Mouse (Mus musculus) limb, embryonic 10.5 days (tissue): ENCODE measurements around the gene Sucla2. TPM values are rescaled to one million over a fixed set of nuclear protein-coding genes. Genes with fewer than 3 reads are reported as not detected.
"Not testable (repeated sequence)": the region's sequence is repeated elsewhere in the genome, so short reads cannot be mapped to it uniquely, and the experiment has no call there.

Experiments
- DNase-seq: peaks from one replicate; pipeline ENCODE4 v3.0.0-alpha.2; 2017; ENCODE audit warnings: low spot score
- H3K27ac ChIP-seq: fragments of 300-500 bp; sonication (generic); 2 replicates; pipeline ENCODE4 v1.5.1; 2016; ENCODE audit warnings: mild to moderate bottlenecking
- H3K27me3 ChIP-seq: fragments of 300-500 bp; sonication (generic); 2 replicates; pipeline ENCODE4 v1.6.1; 2016; ENCODE audit warnings: low read depth, mild to moderate bottlenecking; ENCODE audit not compliant: poor library complexity, severe bottlenecking
- H3K36me3 ChIP-seq: fragments of 300-500 bp; sonication (generic); 2 replicates; pipeline ENCODE4 v1.6.1; 2016; ENCODE audit warnings: mild to moderate bottlenecking, moderate library complexity
- H3K4me1 ChIP-seq: fragments of 300-500 bp; sonication (generic); 2 replicates; pipeline ENCODE4 v1.6.1; 2016
- H3K4me3 ChIP-seq: fragments of 300-500 bp; sonication (generic); 2 replicates; pipeline ENCODE4 v1.5.1; 2016; ENCODE audit warnings: mild to moderate bottlenecking, moderate library complexity
- H3K9me3 ChIP-seq: fragments of 300-500 bp; sonication (generic); replicated peaks from 2 replicates; pipeline ENCODE4 v1.6.1; 2016; ENCODE audit warnings: mild to moderate bottlenecking
- WGBS: fragments of 180-500 bp; shearing (Covaris S2); methylation state at CpG from one replicate; pipeline ENCODE4 v1.1.7; 2016; 5-methylcytosine and 5-hydroxymethylcytosine counted together
- polyA plus RNA-seq: library from polyadenylated mRNA; unstranded; fragments of >200 nt; fragmentation: Nextera tagmentation; extraction: Ambion mirVana; gene quantifications from 2 replicates; pipeline ENCODE4 v1.2.1, GENCODE M21; 2016

The Sucla2 gene
- polyA plus RNA-seq, 1 experiment from 2014 or later: 102 TPM

DNA sequence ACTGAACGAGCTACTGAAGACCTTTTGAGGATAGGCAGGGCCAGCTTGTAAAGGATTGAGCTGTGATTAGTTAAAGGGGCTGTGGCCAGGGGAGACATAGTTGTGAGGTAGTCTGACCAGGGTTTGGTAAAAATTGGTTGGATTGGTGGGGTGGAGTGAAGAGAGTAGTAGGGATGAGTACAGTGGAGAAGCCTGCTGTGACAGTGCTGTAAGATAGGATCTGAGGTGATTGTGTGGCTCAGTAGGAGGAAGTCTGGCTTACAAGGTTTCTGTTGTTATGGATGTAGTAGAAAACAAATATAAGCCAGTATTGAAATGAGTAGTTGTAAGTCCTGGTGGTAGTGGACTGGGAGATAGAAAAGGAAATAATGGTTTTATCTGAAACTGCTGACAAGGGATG, 67.0 kb downstream of the Sucla2 start:
- 84% methylated on average over 1 of the region's 1 CpGs for WGBS
- no peaks in the 10 kb centered on the region for H3K9me3 ChIP-seq
- H3K36me3 ChIP-seq: peaks cover 77% of the 10 kb centered on the region
- H3K4me1 ChIP-seq: no peaks in the 10 kb centered on the region
- no peak overlapping the region for H3K4me3 ChIP-seq
- DNase-seq: no peak
- H3K27ac ChIP-seq: no peak overlapping the region
- no peaks in the 10 kb centered on the region for H3K27me3 ChIP-seq

DNA sequence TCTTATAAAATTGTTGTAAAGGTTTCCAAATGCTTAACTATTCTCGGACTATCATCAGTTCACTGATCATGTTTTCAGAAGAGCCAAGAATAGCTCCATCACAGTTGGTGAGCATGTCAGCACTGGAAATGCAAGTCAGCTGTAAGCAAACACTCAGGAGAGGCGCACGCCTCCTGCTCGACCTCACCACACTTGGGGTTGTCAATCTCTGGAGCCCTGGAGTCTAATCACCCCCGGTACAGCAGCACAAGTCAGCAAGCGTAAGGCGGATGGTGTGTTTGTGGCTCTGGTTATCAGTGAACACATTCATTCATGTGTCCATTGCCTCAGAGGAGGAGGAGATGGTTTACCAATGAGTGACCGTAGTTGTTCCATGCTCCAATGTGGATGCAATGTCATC, 74.6 kb downstream of the Sucla2 start:
- H3K9me3 ChIP-seq: no peaks in the 10 kb centered on the region
- H3K27me3 ChIP-seq: no peaks in the 10 kb centered on the region
- no peak overlapping the region for H3K4me3 ChIP-seq
- H3K27ac ChIP-seq: no peak overlapping the region
- peaks cover 67% of the 10 kb centered on the region for H3K36me3 ChIP-seq
- no peaks in the 10 kb centered on the region for H3K4me1 ChIP-seq
- 93% methylated on average over 8 of the region's 8 CpGs for WGBS
- no peak for DNase-seq

DNA sequence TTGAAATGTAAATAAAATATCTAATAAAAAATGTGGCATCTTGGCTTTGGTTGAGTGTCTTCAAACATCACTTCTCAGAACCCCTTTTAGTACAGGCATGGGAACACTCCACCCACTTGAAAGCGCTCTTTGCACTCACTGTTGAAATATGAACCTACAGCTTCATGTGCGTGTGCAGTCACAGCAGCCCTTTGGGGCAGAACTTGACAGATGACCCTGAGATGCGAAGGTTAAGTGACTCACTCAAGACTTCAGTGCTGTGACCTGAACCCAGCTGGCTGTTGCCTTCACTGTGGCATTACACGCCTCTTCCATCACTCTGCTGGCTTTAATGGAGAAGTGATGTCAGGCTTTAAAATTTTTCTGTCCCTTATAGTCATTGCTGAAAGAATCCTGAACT, 82.6 kb downstream of the Sucla2 start:
- Histone ChIP-seq H3K4me1 (no peaks in the 10 kb centered on the region), H3K27ac (no peak overlapping the region), H3K27me3 (no peaks in the 10 kb centered on the region), H3K36me3 (peaks cover 20% of the 10 kb centered on the region), H3K9me3 (no peaks in the 10 kb centered on the region), H3K4me3 (no peak overlapping the region)
- DNase-seq: no peak
- WGBS: 62% methylated on average over 4 of the region's 4 CpGs

DNA sequence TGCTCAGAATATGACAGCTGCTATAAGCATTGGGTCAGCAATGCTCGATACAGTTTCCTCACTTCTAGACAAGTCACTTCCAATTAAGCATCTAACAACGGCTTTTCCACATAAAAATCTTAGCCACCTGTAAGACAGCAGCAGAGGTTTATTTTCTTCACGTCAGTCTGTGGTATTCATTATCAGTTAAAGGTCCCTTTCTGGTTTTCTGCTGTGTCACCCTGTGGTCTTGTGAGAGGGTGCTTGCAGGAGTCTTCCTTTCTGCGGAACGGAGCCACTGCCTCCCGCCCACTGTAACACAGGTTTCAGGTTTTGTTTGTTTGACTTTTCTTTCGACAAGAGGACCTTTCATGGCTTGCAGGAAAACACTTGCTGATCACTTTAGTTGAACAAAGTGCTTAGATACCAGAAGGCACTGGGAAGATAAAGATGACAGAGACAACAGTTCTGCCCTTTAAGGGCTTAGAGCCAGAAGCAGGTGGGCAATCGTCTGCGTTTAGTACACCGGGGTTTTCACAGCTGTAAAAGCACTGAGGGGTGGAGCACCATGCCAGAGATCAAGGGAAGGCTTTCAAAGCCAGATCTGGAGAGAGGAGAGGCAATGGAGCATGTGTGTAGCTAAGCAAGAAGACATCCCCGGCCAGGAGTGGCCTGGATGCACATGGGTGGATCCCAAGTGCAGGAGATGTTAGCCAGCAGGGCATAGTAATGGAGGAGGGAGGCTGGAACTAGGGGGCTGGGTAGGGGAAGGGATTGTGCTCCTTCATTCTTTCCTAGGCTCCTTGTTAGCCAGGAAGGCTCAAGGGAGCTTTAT, 83.8 kb downstream of the Sucla2 start:
- WGBS: 54% methylated on average over 11 of the region's 11 CpGs
- Histone ChIP-seq H3K36me3 (peaks cover 12% of the 10 kb centered on the region), H3K9me3 (no peaks in the 10 kb centered on the region), H3K27ac (no peak overlapping the region), H3K4me3 (no peak overlapping the region), H3K4me1 (no peaks in the 10 kb centered on the region), H3K27me3 (no peaks in the 10 kb centered on the region)
- no peak for DNase-seq

DNA sequence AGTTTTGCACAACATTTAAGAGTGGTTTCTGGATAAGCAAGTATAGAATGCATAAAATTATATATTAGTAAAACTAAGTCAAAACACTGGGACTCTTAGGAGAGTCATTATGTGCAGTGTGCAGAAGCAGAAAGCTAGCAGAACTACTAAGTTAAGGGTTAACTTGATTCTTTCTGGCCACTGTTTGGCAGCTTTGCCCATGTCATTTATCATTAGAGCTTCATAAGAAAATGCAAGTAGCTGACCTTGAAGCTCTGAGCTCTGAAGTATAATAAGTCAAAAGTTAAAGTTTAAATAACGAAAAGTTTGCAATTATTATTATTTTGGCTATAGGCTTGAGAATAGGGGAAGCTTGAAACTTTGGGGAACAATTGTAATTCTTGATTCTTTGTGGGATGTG, 89.8 kb downstream of the Sucla2 start:
- H3K27ac ChIP-seq: not testable (repeated sequence)

DNA sequence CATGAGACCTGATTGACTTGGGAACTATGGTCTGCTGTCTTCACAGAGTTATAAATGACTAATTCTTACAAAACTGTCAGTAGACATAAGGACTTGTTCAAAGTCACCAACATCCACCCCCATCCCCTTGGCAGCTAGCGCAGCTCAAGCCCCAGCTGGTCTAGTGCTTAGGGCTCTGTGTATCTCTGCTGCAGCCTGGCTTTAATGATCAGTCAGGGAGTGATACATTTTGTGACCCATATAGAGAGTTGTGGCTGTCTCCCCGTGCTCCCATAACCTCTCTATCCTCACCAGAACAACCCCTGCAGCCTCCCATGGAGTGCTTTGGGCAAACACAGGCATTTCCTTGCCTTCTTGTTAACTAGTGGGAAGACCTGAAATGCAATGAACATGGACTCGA, 95.8 kb downstream of the Sucla2 start:
- Histone ChIP-seq H3K4me1 (no peaks in the 10 kb centered on the region), H3K4me3 (no peak overlapping the region), H3K9me3 (no peaks in the 10 kb centered on the region), H3K27me3 (no peaks in the 10 kb centered on the region), H3K36me3 (no peaks in the 10 kb centered on the region), H3K27ac (no peak overlapping the region)
- no peak for DNase-seq
- 83% methylated on average over 3 of the region's 3 CpGs for WGBS

More for the DNA sequence above, 89.8 kb downstream of the Sucla2 start:
- not testable (repeated sequence) for H3K4me3 ChIP-seq, DNase-seq, H3K27me3 ChIP-seq, H3K9me3 ChIP-seq, H3K4me1 ChIP-seq, H3K36me3 ChIP-seq
- 69% methylated on average over 1 of the region's 1 CpGs for WGBS

DNA sequence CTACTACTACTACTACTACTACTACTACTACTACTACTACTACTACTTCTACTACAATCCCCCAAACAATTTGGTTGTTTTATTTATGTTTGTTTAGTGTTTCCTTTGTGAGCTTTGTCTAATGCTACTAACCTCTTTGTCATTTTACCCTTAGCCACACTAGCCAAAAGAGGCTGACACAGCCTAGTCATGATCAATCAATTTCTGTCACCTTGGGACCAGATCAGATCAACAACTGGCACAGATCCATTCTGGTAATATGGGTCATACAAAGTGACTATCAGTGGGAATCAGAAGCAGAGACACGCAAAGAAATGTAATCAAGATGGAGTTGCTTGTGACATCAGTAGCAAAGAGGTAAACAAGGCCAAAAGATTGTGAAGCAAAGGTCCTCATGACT, 97.9 kb downstream of the Sucla2 start:
- Histone ChIP-seq H3K27ac (no peak overlapping the region), H3K4me3 (no peak overlapping the region), H3K27me3 (no peaks in the 10 kb centered on the region), H3K9me3 (no peaks in the 10 kb centered on the region), H3K36me3 (no peaks in the 10 kb centered on the region), H3K4me1 (no peaks in the 10 kb centered on the region)
- DNase-seq: no peak
- WGBS: 85% methylated on average over 1 of the region's 1 CpGs

DNA sequence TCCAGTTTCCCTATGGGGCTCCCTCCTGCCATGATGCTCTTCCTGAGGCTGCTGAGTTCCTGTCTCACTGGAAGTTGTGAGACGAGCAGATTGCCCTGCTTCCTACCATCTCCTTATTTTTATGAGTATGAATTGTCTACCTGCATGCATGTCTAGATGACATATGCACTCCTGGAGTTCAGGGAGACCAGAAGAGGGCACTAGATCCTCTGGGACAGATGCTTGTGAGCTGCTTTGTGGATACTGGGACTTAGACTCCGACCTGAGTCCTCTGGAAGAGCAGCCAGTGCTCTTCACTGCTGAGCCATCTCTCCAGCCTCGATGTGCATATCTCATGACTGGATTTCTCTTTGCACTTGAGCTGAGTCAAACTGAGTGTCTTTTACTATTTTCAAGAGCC, 100.3 kb downstream of the Sucla2 start:
- 79% methylated on average over 3 of the region's 3 CpGs for WGBS
- Histone ChIP-seq H3K4me1 (no peaks in the 10 kb centered on the region), H3K36me3 (no peaks in the 10 kb centered on the region), H3K27me3 (no peaks in the 10 kb centered on the region), H3K9me3 (no peaks in the 10 kb centered on the region), H3K4me3 (no peak overlapping the region), H3K27ac (no peak overlapping the region)
- DNase-seq: no peak

DNA sequence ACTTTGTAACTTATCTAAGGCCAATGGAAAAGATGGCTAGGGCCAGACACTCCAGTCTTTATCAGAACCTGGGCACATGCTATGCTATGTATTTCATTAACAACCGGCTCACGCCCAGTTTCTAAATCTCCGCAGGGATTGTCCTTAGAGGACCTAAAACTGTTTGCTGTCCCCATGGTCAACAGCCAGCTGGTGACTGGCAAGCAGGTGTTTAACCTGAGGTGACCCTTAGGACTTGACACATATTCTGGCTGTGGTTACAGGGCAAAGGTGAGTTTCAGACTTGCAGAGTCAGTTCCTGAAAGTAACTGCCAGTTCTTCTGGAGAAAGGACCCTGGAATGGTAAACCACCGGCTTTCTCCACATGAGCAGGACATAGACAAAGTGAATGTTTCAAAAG, 106.4 kb downstream of the Sucla2 start:
- Histone ChIP-seq H3K27ac (no peak overlapping the region), H3K36me3 (no peaks in the 10 kb centered on the region), H3K9me3 (no peaks in the 10 kb centered on the region), H3K27me3 (no peaks in the 10 kb centered on the region), H3K4me3 (no peak overlapping the region), H3K4me1 (no peaks in the 10 kb centered on the region)
- no peak for DNase-seq
- WGBS: 93% methylated on average over 4 of the region's 4 CpGs

DNA sequence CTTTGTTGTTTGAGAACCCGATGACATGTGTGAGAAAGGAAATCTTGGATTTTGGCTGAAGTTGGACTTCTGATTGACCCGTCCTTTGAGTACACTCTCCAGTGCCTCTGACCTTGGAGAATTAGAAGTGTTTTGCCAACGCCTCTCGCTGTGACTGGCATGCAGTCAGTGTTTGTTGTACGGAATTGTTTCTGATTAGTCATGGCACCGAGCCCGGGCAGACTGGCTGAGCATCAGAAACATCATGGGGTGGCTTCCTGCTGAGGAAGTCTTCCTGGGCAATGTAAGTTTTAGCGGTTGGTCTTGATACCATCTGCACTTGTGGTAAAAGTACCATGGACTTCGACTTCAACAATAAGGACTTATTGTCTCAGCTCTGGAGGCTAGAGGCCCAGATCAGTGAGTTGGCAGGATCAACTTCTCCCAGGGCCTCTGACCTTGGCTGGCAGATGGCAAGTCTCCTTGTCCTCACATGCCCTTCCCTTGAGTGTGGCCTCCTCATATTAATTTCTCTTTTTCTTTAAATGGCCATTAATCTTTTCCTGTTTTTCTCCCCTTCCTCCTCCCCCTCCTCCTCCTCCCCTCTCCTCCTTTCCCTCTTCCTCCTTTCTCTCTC, 107.6 kb downstream of the Sucla2 start:
- H3K27me3 ChIP-seq: no peaks in the 10 kb centered on the region
- WGBS: 91% methylated on average over 9 of the region's 9 CpGs
- H3K36me3 ChIP-seq: no peaks in the 10 kb centered on the region
- no peak overlapping the region for H3K4me3 ChIP-seq
- no peak overlapping the region for H3K27ac ChIP-seq
- no peaks in the 10 kb centered on the region for H3K4me1 ChIP-seq
- H3K9me3 ChIP-seq: no peaks in the 10 kb centered on the region
- DNase-seq: no peak

DNA sequence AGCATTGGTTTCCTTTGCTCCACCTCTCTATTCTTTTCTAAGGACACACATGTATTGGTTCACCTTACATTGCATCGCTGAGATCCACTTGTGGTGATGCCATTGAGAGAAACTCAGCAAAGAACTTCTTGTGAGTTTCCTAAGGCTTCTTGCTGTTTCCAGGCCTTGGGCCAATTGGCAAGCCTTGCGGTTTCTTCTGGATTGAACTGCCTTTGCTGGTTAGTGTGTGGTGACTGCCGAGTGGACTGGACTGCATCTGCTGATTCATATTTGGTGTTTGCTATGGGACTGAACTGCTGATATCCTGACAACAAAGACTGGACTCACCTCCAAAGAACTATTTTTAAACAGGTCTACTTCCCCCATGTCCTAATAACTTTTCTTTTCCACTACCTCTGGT, 109.2 kb downstream of the Sucla2 start:
- Histone ChIP-seq H3K4me3 (no peak overlapping the region), H3K4me1 (no peaks in the 10 kb centered on the region), H3K27ac (no peak overlapping the region), H3K27me3 (no peaks in the 10 kb centered on the region), H3K9me3 (no peaks in the 10 kb centered on the region), H3K36me3 (no peaks in the 10 kb centered on the region)
- no peak for DNase-seq
- 95% methylated on average over 3 of the region's 3 CpGs for WGBS

DNA sequence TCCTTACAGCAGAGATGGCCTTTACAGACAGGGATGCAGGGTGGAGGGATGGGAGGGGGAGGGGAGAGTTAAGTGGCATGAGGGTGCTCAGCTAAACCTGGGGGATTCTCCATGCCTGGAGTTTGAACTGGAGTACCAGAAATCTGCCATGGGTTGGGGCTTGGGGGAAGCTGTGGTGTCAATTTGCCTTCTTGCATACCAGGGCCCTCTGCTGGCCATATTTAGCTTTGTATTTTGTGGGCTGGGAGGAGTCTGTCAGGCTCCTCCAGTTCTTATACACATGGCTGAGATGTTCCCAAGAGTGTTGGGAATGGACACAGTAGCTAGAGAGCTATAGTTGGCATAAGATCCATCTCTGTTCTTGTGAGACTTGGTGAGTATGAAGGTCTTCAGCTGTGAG, 112.3 kb downstream of the Sucla2 start:
- Histone ChIP-seq H3K4me3 (no peak overlapping the region), H3K27ac (no peak overlapping the region), H3K36me3 (no peaks in the 10 kb centered on the region), H3K27me3 (no peaks in the 10 kb centered on the region), H3K4me1 (no peaks in the 10 kb centered on the region), H3K9me3 (no peaks in the 10 kb centered on the region)
- no peak for DNase-seq
